ENCODE assay signal across 16 mouse cellular contexts in genomic region chr11:78256618-78257017, GRCm38 (mm10). TPM values are rescaled to one million over a fixed set of nuclear protein-coding genes. Genes with fewer than 3 reads are reported as not detected.
DNase-seq lines count a peak whose midpoint lies in the region; ATAC-seq and TF ChIP-seq lines count a peak whose summit lies in the region.
"Had no signal": no experiment of that assay in that cellular context is flagged by ENCODE, and none has a peak within 500 bp of the region (broad histone marks: within the 10 kb centered on the region; RNA-seq: fewer than 3 reads in every experiment).

No protein-coding gene starts in this region.

- H3K4me1 ChIP-seq in hindbrain, postnatal 0 days (ENCODE audit: insufficient read depth, low read length), result no peaks in the 10 kb centered on the region
- H3K4me1 ChIP-seq in hindbrain, embryonic 14.5 days (replicated peaks; ENCODE audit: control insufficient read depth, insufficient read depth, low read length), result no peaks in the 10 kb centered on the region
- no peaks in the 10 kb centered on the region for H3K4me1 ChIP-seq in heart, embryonic 11.5 days (ENCODE audit: control insufficient read depth, insufficient read depth, low read length)
- H3K4me1 ChIP-seq: embryonic facial prominence, embryonic 12.5 days; heart, embryonic 13.5 days; midbrain, embryonic 13.5 days; neural tube, embryonic 12.5 days had no signal

- WGBS in hindbrain, postnatal 0 days, result 100% methylated on average over 1 of the region's 1 CpGs
- WGBS in hindbrain, embryonic 14.5 days, result 92% methylated on average over 1 of the region's 1 CpGs
- WGBS in heart, embryonic 11.5 days (ENCODE audit: insufficient replicate concordance), result 94% methylated on average over 1 of the region's 1 CpGs

- H3K36me3 ChIP-seq in hindbrain, postnatal 0 days (ENCODE audit: insufficient read depth, low read length), result peaks cover 25% of the 10 kb centered on the region
- peaks cover 44% of the 10 kb centered on the region for H3K36me3 ChIP-seq in hindbrain, embryonic 14.5 days (replicated peaks; ENCODE audit: control insufficient read depth, insufficient read depth)
- peaks cover 14% of the 10 kb centered on the region for H3K36me3 ChIP-seq in heart, embryonic 11.5 days (ENCODE audit: control insufficient read depth, insufficient read depth, low read length)

- intact Hi-C loops in left cerebral cortex, postnatal 14 days (cut with DNase I), result no loop called here
- intact Hi-C loops in left cerebral cortex, postnatal 4 days (cut with DNase I), result no loop called here

- no peak overlapping the region for H3K9ac ChIP-seq in hindbrain, postnatal 0 days (replicated peaks; ENCODE audit: low read length)
- no peak overlapping the region for H3K9ac ChIP-seq in hindbrain, embryonic 14.5 days
- H3K9ac ChIP-seq in heart, embryonic 11.5 days (ENCODE audit: low read depth, low read length), result no peak overlapping the region
- H3K9ac ChIP-seq: embryonic facial prominence, embryonic 12.5 days; heart, embryonic 13.5 days; midbrain, embryonic 13.5 days; neural tube, embryonic 12.5 days had no signal

- no peak overlapping the region for H3K4me2 ChIP-seq in hindbrain, postnatal 0 days (ENCODE audit: low read depth, low read length)
- no peak overlapping the region for H3K4me2 ChIP-seq in hindbrain, embryonic 14.5 days (replicated peaks)
- no peak overlapping the region for H3K4me2 ChIP-seq in heart, embryonic 11.5 days
- H3K4me2 ChIP-seq: embryonic facial prominence, embryonic 12.5 days; heart, embryonic 13.5 days; midbrain, embryonic 13.5 days; neural tube, embryonic 12.5 days had no signal

- peak; percentile 44 for TF ChIP-seq CTCF in hindbrain, postnatal 0 days (IDR thresholded peaks at IDR 0.05; ENCODE audit: low read depth)

- no peak for ATAC-seq in hindbrain, postnatal 0 days
- no peak for ATAC-seq in hindbrain, embryonic 14.5 days (ENCODE audit: low FRiP score)
- ATAC-seq in heart, embryonic 11.5 days (replicated peaks; ENCODE audit: insufficient number of reproducible peaks, low FRiP score, low TSS enrichment), result no peak
- ATAC-seq: intestine, embryonic 16.5 days; midbrain, embryonic 13.5 days had no signal

- DNase-seq in hindbrain, postnatal 0 days (ENCODE audit: low spot score), result peak; percentile 35
- no peak for DNase-seq in hindbrain, embryonic 14.5 days (ENCODE audit: low spot score)
- peak; percentile 19 to 30 for DNase-seq in left cerebral cortex, postnatal 14 days (ENCODE audit: low spot score in 2 of 2)
- DNase-seq in left cerebral cortex, postnatal 4 days, result no peak
- DNase-seq in 416B (ENCODE audit: low read depth), result peak; percentile 51
- peak; percentile 23 for DNase-seq in R1 (ENCODE audit: low read depth, low spot score)
- DNase-seq in T-cell, adult 2 months (ENCODE audit: low spot score), result no peak
- DNase-seq: cerebellum, adult 11-12 months; layer of hippocampus, adult 9-11 months had no signal

- no peaks in the 10 kb centered on the region for H3K9me3 ChIP-seq in hindbrain, postnatal 0 days (ENCODE audit: low read length)
- H3K9me3 ChIP-seq in hindbrain, embryonic 14.5 days (ENCODE audit: control insufficient read depth, low read length), result no peaks in the 10 kb centered on the region
- H3K9me3 ChIP-seq in heart, embryonic 11.5 days (replicated peaks; ENCODE audit: control insufficient read depth, low read length), result no peaks in the 10 kb centered on the region
- H3K9me3 ChIP-seq: embryonic facial prominence, embryonic 12.5 days; G1E; heart, embryonic 13.5 days; midbrain, embryonic 13.5 days; neural tube, embryonic 12.5 days had no signal

- H3K27ac ChIP-seq in hindbrain, postnatal 0 days, result no peak overlapping the region
- no peak overlapping the region for H3K27ac ChIP-seq in hindbrain, embryonic 14.5 days
- no peak overlapping the region for H3K27ac ChIP-seq in heart, embryonic 11.5 days (ENCODE audit: low read depth, low read length)
- H3K27ac ChIP-seq: embryonic facial prominence, embryonic 12.5 days; heart, embryonic 13.5 days; midbrain, embryonic 13.5 days; neural tube, embryonic 12.5 days had no signal

- no peaks in the 10 kb centered on the region for H3K27me3 ChIP-seq in hindbrain, postnatal 0 days (ENCODE audit: insufficient read depth, low read length)
- no peaks in the 10 kb centered on the region for H3K27me3 ChIP-seq in hindbrain, embryonic 14.5 days (ENCODE audit: control insufficient read depth, insufficient read depth, low read length)
- no peaks in the 10 kb centered on the region for H3K27me3 ChIP-seq in heart, embryonic 11.5 days (ENCODE audit: control insufficient read depth, insufficient read depth, low read length)
- H3K27me3 ChIP-seq: embryonic facial prominence, embryonic 12.5 days had no signal

- no peak overlapping the region for H3K4me3 ChIP-seq in hindbrain, postnatal 0 days (ENCODE audit: low read length)
- no peak overlapping the region for H3K4me3 ChIP-seq in hindbrain, embryonic 14.5 days (replicated peaks; ENCODE audit: low read length)
- H3K4me3 ChIP-seq in heart, embryonic 11.5 days (ENCODE audit: low read depth, low read length), result no peak overlapping the region
- H3K4me3 ChIP-seq: embryonic facial prominence, embryonic 12.5 days; heart, embryonic 13.5 days; midbrain, embryonic 13.5 days; neural tube, embryonic 12.5 days had no signal

RNA-seq across cellular contexts. Expression of gene 2610507B11Rik, which starts 4.9 kb away (rescaled TPM):
- 86.2 and 93.6 TPM in 2 replicates for total RNA-seq in hindbrain, postnatal 0 days (2014; rRNA removed)
- polyA plus RNA-seq in hindbrain, postnatal 0 days (2015; fragmentation: Nextera tagmentation; extraction: Ambion mirVana), result 78.2 and 79.0 TPM in 2 replicates
- 64.2 and 67.2 TPM in 2 replicates for polyA plus RNA-seq in hindbrain, embryonic 14.5 days (2014; fragmentation: Nextera tagmentation; extraction: Ambion mirVana)
- total RNA-seq in left cerebral cortex, postnatal 14 days (2021), result 100 to 1,000 TPM; 171 to 187 TPM
- total RNA-seq in left cerebral cortex, postnatal 4 days (2021), result 100 to 1,000 TPM; 111 to 113 TPM
- polyA plus RNA-seq in heart, embryonic 11.5 days (2014; fragmentation: Nextera tagmentation; extraction: Ambion mirVana), result 69.4 and 86.5 TPM in 2 replicates

RNA-seq across cellular contexts. Expression of gene Supt6, which starts 10.8 kb away (rescaled TPM):
- total RNA-seq in hindbrain, postnatal 0 days (2014; rRNA removed), result 34.2 and 36.0 TPM in 2 replicates
- 17.1 and 19.0 TPM in 2 replicates for polyA plus RNA-seq in hindbrain, postnatal 0 days (2015; fragmentation: Nextera tagmentation; extraction: Ambion mirVana)
- 24.4 and 25.3 TPM in 2 replicates for polyA plus RNA-seq in hindbrain, embryonic 14.5 days (2014; fragmentation: Nextera tagmentation; extraction: Ambion mirVana)
- total RNA-seq in left cerebral cortex, postnatal 14 days (2021), result 10 to 100 TPM; 89.6 to 96.1 TPM
- 10 to 100 TPM; 72.5 to 75.1 TPM for total RNA-seq in left cerebral cortex, postnatal 4 days (2021)
- 15.2 and 22.2 TPM in 2 replicates for polyA plus RNA-seq in heart, embryonic 11.5 days (2014; fragmentation: Nextera tagmentation; extraction: Ambion mirVana)

RNA-seq across cellular contexts. Expression of gene Sdf2, which starts 11.1 kb away (rescaled TPM):
- 77.1 and 112 TPM in 2 replicates for total RNA-seq in hindbrain, postnatal 0 days (2014; rRNA removed)
- polyA plus RNA-seq in hindbrain, postnatal 0 days (2015; fragmentation: Nextera tagmentation; extraction: Ambion mirVana), result 107 and 113 TPM in 2 replicates
- polyA plus RNA-seq in hindbrain, embryonic 14.5 days (2014; fragmentation: Nextera tagmentation; extraction: Ambion mirVana), result 94.5 and 103 TPM in 2 replicates
- 10 to 100 TPM; 67.7 to 70.3 TPM for total RNA-seq in left cerebral cortex, postnatal 14 days (2021)
- 10 to 100 TPM; 50.2 to 58.7 TPM for total RNA-seq in left cerebral cortex, postnatal 4 days (2021)
- polyA plus RNA-seq in heart, embryonic 11.5 days (2014; fragmentation: Nextera tagmentation; extraction: Ambion mirVana), result 50.2 and 55.1 TPM in 2 replicates

RNA-seq across cellular contexts. Expression of gene BC030499, which starts 34.0 kb away (rescaled TPM):
- total RNA-seq in hindbrain, postnatal 0 days (2014; rRNA removed), result 0.10 TPM in 1 of 2 replicates, not detected in the other
- 0.15 TPM in 1 of 2 replicates, not detected in the other for polyA plus RNA-seq in hindbrain, postnatal 0 days (2015; fragmentation: Nextera tagmentation; extraction: Ambion mirVana)
- 0.16 and 0.35 TPM in 2 replicates for polyA plus RNA-seq in hindbrain, embryonic 14.5 days (2014; fragmentation: Nextera tagmentation; extraction: Ambion mirVana)
- total RNA-seq in left cerebral cortex, postnatal 14 days (2021), result 1 to 10 TPM; 6.4 to 9.3 TPM
- 1 to 10 TPM in 1 of 2 experiments, under 1 TPM in 1; 0.72 to 1.1 TPM for total RNA-seq in left cerebral cortex, postnatal 4 days (2021)
- 0.17 TPM in 1 of 2 replicates, not detected in the other for polyA plus RNA-seq in heart, embryonic 11.5 days (2014; fragmentation: Nextera tagmentation; extraction: Ambion mirVana)

RNA-seq across cellular contexts. Expression of gene Spag5, which starts 44.7 kb away (rescaled TPM):
- total RNA-seq in hindbrain, postnatal 0 days (2014; rRNA removed), result 26.7 and 31.4 TPM in 2 replicates
- 9.1 and 9.9 TPM in 2 replicates for polyA plus RNA-seq in hindbrain, postnatal 0 days (2015; fragmentation: Nextera tagmentation; extraction: Ambion mirVana)
- 5.6 and 9.2 TPM in 2 replicates for polyA plus RNA-seq in hindbrain, embryonic 14.5 days (2014; fragmentation: Nextera tagmentation; extraction: Ambion mirVana)
- 1 to 10 TPM; 5.0 to 8.4 TPM for total RNA-seq in left cerebral cortex, postnatal 14 days (2021)
- total RNA-seq in left cerebral cortex, postnatal 4 days (2021), result 1 to 10 TPM; 5.2 to 6.2 TPM
- polyA plus RNA-seq in heart, embryonic 11.5 days (2014; fragmentation: Nextera tagmentation; extraction: Ambion mirVana), result 31.7 and 32.8 TPM in 2 replicates

Comparison
In these comparisons a context has a peak if more than half of its experiments do, and no peak if none do; other contexts are left out.
1. DNase-seq: peak in hindbrain, postnatal 0 days (single experiment), left cerebral cortex, postnatal 14 days (2 of 2), 416B (single experiment) and R1 (single experiment); none in hindbrain, embryonic 14.5 days (single experiment), left cerebral cortex, postnatal 4 days (single experiment) and T-cell, adult 2 months (single experiment).